Mouse (Mus musculus) thymus, postnatal 0 days (tissue): Measurements from ENCODE around the gene Esyt3. TPM values are rescaled to one million over a fixed set of nuclear protein-coding genes. Genes with fewer than 3 reads are reported as not detected.

Experiments used
- DNase-seq: peaks from one replicate; pipeline ENCODE4 v3.0.0-alpha.2; 2015; ENCODE audit warnings: low spot score
- polyA plus RNA-seq: library from polyadenylated mRNA; unstranded; fragments of >200 nt; fragmentation: Nextera tagmentation; extraction: Ambion mirVana; gene quantifications from 2 replicates; pipeline ENCODE4 v1.2.1, GENCODE M21; 2015

Esyt3 gene
- polyA plus RNA-seq, 1 experiment from 2014 or later: 0.17 TPM

DNA sequence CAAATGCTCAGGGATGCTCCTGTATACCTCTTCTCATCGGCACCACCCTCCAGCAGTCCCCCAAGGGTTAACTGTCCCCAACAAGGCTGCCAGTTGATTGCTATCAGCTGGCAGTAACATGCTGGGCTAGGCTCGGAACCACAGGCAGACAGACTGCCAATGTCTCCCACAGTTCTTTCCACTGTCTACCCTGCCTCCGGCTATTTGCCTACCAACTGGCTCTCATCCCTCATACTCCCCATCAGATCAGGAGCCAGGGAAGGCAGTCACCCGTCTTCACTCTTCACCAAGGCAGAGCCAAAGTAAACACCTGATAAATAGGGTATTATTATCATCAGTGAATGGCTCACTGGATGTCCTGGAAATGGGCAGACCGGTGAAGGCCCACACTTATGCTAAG, 3.6 kb downstream of the Esyt3 start:
- no peak for DNase-seq

DNA sequence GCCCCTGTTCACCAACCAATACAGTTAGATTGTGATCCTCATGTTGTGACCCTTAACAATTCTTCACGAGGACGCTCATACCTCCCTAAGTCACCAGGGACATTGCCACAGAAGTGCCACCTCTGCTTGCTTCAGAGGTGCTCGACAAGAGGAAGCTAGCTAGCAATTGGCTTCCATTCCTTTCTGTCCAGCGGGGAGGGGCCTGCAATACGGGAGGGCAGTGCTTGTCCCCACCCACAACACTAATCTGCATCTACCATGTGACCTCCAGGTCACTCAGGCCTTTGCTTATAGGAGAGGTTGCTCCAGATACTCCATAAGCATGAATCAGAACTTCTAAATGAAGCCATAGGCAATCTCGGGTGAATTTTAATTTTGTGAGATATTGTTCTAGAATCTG, 5.0 kb downstream of the Esyt3 start:
- no peak for DNase-seq

DNA sequence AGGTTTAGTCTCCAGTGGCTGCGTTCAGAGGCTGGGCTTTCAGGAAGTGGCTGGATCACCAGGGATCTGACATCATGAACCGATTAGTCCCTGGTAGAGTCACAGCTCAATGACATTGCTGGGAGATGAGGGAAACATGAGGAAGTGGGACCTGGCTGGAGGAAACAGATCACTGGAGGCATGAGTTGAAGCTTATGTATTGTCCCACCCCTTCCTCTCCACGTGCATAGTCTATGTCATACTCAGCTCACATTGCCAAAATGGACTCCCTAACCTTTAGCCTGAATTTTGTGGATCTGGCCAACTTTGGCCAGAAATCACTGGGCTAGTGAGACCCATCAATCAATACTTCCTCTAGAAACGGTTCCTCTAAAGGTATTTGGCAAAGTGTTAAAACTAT, 5.4 kb downstream of the Esyt3 start:
- DNase-seq: no peak

DNA sequence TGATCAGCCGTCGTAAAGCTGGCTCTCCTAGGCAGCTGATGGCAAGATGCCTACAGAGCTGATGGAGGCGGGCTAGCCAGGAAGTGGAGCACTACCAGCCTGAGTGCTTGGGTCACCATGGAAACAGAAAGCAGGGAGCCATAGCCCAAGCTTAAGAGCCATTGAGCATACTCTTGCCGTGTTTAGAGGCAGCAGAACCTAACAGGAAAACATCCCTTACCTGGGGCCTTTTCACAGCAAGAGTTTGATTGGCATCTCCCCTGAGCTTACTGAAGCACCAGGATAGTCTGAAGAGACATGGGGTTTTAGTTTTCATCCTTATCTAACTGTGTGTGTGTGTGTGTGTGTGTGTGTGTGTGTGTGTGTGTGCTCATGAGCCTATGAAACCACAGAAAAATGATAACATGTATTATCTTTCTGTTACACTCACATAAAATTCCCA, 13.0 kb downstream of the Esyt3 start:
- DNase-seq: no peak

DNA sequence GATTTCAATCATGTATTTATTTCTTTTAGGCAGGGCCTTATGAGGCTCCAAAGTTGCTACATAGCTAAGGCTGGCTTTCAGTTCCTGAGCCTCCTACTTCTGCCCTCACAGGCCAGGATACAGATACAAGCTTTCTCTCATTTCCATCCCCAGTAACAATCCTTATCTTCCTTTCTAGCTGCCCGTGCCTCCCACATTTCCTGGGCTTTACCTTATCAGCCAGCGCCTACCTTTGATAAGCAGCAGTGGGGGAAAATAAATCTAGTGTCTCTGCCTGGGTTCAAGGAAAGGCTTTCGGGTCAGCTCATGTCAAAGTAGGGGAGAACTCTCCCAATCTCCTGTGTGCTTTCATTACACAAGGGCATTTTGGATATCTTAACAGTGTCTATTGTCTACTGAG, 16.8 kb downstream of the Esyt3 start:
- no peak for DNase-seq

DNA sequence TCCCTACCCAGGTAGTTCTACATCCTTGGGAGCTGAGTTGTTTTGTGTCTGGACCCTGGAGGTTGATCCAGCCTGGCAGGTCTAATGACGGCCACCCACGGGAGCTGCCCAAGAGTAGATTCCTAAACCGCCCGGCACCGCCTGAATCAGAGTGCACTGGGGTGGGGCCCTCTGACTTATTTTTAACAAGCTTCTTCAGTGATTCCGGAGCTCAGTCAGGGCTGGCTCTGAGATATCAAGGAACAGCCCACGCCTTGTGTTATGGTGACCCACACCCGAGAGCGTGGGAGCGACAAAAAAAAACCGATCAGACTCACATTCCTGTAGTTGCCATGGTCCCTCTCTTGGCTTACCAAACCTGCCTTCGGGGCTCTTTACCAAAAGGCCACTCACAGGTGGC, 18.2 kb downstream of the Esyt3 start:
- no peak for DNase-seq

DNA sequence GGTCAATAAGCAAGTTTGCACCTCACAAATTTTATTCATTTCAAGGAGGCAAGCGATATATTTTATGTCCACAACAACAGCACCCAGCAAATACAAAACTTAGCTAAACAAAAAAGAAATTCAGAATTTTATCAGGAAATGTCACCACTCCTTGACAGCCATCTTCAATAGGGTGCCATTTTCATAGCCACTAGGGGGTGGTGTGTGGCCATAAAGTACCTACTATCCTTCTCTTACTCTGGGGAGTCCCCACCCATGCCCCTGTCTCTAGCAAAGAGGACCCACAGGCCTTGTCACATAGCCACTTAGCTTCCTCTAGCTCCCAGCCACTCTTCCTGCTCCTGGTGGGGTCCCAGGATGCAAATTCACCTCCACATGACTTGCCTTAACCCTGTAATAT, 19.2 kb downstream of the Esyt3 start:
- DNase-seq: peak; percentile 14

DNA sequence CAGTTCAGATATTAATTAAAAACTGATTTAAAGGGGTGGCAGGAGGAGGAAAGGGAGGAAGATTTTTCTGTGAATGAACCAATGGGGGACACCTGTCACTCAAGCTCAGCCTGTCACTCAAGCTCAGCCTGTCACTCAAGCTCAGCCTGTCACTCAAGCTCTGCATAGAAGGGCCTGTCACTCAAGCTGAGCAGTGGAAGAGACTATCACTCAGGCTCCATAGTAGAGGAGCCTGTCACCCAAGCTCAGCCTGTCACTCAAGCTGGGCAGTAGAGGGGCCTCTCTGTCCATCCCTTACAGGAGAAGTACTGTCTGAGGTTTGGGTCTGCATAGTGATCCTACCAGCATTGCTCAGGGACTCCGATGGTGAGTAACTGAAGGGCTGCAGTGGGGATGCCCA, 20.1 kb downstream of the Esyt3 start:
- no peak for DNase-seq

DNA sequence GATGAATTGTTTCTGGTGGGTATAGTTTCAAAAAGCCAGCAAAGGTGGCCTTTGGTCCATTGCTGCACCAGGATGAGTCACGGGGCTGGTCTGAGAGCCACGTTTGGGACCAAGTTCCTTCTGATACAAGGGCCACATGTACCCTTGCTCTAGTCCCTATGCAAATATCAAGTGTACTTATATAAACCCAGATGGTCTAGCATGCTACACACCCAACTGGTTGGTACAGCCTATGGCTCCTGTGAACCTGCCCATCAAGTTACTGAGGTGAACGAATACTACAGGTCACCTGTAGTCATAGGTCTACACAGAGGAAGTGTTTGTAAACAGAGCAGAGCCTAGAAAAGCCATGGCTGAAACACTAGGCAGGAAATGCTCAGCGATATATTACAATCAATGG, 21.8 kb downstream of the Esyt3 start:
- no peak for DNase-seq

DNA sequence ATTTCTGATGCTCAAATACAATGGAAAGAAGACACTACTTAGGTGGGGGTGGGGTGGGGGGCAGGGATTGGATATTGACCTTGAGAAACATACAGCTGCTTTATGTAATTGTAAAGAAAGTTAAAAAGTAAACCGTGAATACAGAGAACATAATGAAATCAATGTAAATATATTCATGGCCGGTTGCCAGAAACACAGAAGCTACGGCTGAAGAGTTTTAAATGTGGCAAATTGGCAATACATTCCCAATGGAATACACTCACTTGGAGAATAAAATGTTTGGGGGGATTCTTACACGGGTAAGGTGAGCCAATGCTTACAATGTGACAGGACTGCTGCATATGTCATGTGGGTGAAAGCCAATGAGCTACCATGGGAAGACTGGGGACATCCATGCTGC, 31.5 kb downstream of the Esyt3 start:
- no peak for DNase-seq

DNA sequence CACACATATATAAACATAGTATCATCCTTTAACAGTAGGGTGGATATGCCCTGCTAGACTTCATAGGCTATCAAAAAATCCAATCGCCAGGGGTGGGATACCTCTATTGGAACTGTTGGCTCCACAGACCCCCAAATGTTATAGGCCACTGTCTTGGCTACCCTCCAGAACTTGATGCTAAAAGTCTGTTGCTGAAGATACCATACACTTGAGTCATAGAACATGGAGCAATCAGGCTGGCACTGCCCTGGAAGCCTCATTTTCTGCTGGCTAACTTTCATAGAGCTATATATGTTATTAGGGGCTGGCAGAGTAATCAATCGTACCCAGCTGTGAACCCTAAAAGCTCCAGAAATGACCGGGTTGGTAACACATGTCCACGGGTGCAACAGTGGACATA, 32.4 kb downstream of the Esyt3 start:
- no peak for DNase-seq

DNA sequence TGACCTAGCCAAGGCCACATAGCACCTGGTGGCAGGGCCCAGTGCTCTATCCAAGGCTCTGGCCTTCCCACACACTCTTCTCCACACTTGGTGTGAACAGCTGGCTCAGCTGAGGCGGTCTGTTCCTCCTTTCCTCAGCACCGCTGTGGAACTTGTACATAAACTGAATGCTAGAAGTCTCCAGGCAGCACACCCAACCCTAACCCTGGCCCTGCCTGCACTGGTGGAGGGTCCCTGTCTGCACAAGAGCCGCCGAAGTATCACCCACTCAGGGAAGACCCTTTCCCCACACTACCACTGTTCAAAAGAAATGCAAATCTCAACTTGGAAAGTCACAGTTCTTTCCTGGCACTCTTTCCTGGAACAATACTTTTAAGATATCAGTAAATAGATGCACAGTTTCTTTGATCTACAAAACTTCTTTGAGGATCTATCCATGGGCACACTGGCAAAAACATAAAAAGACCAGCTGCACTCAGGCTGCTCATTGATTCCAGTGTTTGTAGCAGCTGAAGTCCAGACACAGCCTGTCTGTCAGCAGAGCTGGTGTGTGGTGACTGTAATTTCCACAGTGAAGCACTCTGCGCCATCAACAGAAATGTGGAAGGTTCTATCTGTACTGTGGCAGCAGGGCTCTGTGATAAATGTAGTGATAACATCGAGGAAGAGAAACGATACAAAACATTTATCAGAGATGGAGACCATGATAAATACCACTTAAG, 33.0 kb downstream of the Esyt3 start:
- no peak for DNase-seq

DNA sequence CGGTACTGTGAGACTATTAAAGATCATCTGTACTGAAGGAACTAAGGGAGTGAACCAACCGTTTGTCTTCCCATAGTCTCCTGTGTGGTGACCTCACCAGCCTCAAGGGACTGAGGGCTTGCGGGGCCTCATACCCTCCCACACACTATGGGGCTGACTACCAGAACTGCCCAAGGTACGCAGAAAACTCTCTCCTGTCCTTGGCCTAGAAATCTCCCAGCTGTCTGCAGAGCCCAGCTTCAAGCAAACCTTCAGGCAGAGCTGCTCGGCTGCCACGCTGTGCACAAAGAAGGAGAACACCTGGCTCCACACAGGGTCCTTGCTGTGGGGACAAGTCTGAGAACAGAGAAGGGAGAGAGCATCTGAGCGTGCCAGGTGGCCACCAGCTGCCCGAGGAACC, 38.4 kb downstream of the Esyt3 start:
- DNase-seq: no peak

DNA sequence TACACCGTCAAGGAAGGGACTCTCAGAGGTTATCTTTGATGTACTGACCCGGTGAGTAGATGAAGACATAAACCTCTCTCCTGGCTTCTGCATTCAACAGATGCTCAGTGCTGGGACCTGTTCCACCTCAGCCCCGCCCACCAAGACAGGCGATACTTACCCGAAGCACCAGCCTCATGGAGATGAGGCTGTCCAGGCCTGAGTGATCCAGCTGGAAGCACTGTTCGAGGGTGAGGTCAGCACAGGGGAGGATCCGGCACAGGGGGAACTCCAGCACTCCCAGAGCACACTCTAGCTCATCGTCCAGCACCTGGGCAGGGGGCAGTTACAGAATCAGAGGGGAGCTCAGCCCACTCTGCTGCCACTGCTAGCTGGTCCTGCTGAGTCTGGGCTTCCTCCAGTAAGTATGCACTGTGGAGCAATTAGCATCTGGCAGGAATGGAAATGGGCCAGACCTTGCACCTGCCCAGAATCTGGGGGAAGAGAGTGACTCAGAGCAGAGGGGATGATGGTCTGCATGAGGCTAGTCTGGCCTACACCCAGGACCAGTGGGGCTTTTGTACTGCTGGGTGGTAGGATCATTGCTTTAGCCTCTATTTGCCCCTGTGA, 38.9 kb downstream of the Esyt3 start:
- no peak for DNase-seq

DNA sequence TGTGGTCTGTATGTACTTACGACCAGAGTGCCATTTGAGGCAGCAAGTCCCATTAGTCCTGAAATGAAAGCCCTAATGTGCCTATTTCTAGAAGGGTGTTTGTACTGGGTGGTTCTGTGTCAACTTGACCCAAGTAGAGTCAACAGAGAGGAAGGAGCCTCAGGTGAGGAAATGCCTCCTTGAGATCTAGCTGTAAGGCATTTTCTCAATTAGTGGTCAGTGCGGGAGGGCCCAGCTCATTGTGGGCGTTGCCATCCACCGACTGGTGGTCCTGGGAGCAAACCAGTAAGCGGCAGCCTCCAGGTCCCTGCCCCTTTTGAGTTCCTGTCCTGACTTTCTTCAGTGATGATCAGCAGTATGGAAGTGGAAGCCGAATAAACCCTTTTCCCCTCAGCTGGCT, 52.1 kb downstream of the Esyt3 start:
- DNase-seq: no peak

DNA sequence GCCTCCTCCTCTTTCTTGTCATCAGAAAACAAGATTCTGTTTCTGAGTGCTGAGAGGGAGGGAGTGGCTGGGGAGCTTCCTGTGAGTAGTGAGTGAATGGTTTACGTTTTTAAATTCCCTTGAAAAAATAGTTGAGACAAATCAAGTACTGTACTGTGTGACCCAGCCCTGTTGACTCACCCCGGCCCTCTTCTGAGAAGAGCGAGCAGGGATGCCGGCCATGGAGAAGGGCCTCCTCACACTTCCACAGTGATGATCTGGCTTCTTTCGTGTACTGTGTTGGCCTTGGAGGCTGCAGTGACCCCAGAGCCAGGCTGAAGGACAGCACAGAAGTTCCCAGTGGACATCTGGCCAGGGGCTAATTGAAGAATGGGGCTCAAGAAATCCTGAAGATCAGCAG, 54.1 kb downstream of the Esyt3 start:
- no peak for DNase-seq

Other genes starting within 250 kb of the Esyt3 start
- gene Pik3cb, start 217.9 kb downstream of the Esyt3 start, polyA plus RNA-seq: 1.2 and 1.6 TPM in 2 replicates
- not detected in 2 replicates for gene Faiml, start 121.3 kb downstream of the Esyt3 start, polyA plus RNA-seq
- 39.0 and 40.4 TPM in 2 replicates for gene Cep70, start 115.2 kb downstream of the Esyt3 start, polyA plus RNA-seq
- gene Mras, start 78.8 kb upstream of the Esyt3 start, polyA plus RNA-seq: 11.9 and 14.7 TPM in 2 replicates
- 0.31 and 0.73 TPM in 2 replicates for gene Nme9, start 92.9 kb upstream of the Esyt3 start, polyA plus RNA-seq
- 17.0 and 19.5 TPM in 2 replicates for gene Armc8, start 210.3 kb upstream of the Esyt3 start, polyA plus RNA-seq
- gene Dbr1, start 217.2 kb upstream of the Esyt3 start, polyA plus RNA-seq: 29.8 and 38.2 TPM in 2 replicates